Mouse (Mus musculus): ENCODE results near the gene Fam133b. TPM values are rescaled to one million over a fixed set of nuclear protein-coding genes. Genes with fewer than 3 reads are reported as not detected.

Gene Fam133b
- polyA plus RNA-seq, 1 experiment from 2014 or later = 32.1 TPM

Other genes with a start within 250 kb of the Fam133b start
- 11.8 and 12.3 TPM in 2 replicates for gene Cdk6, start 202.3 kb upstream of the Fam133b start, polyA plus RNA-seq (2015; fragmentation: Nextera tagmentation; extraction: Ambion mirVana)
- gene 1700109H08Rik, start 27.7 kb downstream of the Fam133b start, polyA plus RNA-seq (2015; fragmentation: Nextera tagmentation; extraction: Ambion mirVana) = 2.5 and 3.8 TPM in 2 replicates
- 26.9 and 28.7 TPM in 2 replicates for gene Pex1, start 52.2 kb downstream of the Fam133b start, polyA plus RNA-seq (2015; fragmentation: Nextera tagmentation; extraction: Ambion mirVana)
- 14.9 and 16.1 TPM in 2 replicates for gene Rbm48, start 52.8 kb downstream of the Fam133b start, polyA plus RNA-seq (2015; fragmentation: Nextera tagmentation; extraction: Ambion mirVana)
- not detected in 2 replicates for gene Tmbim7, start 107.3 kb downstream of the Fam133b start, polyA plus RNA-seq (2015; fragmentation: Nextera tagmentation; extraction: Ambion mirVana)
- gene Gatad1, start 113.4 kb downstream of the Fam133b start, polyA plus RNA-seq (2015; fragmentation: Nextera tagmentation; extraction: Ambion mirVana) = 63.4 and 65.8 TPM in 2 replicates